Mouse (Mus musculus) bone marrow, adult 2 months (tissue): ENCODE measurements at regions not wholly inside any gene's neighbourhood (a gene's known extent, or its start where the extent isn't known, plus 50 kb on each side); places are given as distances from the start of the nearest gene placed in this dataset.

Experiments used
- CTCF ChIP-seq: fragments of 200-500 bp; IDR thresholded peaks from 2 replicates; pipeline ENCODE4 v1.5.1; 2011; ENCODE audit warnings: low read length, control low read depth; ENCODE audit not compliant: control insufficient read depth, insufficient read depth
- POLR2A ChIP-seq: fragments of 200-500 bp; IDR thresholded peaks from 2 replicates; pipeline ENCODE4 v1.6.1; 2011; ENCODE audit warnings: low read depth, mild to moderate bottlenecking, control low read depth, low read length, borderline replicate concordance; ENCODE audit not compliant: control insufficient read depth

GRCm38 (mm10) chr11:24423278-24423677 lies 345.4 kb downstream of the Bcl11a start:
- TF ChIP-seq CTCF (no peak), POLR2A (no peak)
